Mouse (Mus musculus): ENCODE measurements around the gene Olfr1136.

The Olfr1136 gene

GRCm38 (mm10) chr2:87693847-87694246, at the start of gene Olfr1136:
TSS of gene Olfr1136 (minus strand) at chr2:87693947.
- no peak for DNase-seq (ENCODE audit: low read depth, low spot score)

- no peak for DNase-seq (ENCODE audit: low read depth, low spot score)
Measured at GRCm38 (mm10) chr2:87743452-87743851, 49.7 kb upstream of the Olfr1136 start, which contains the start of gene Olfr1140. TSS of gene Olfr1140 (plus strand) at chr2:87743752.

- no peak for DNase-seq (ENCODE audit: low read depth, low spot score)
Measured at GRCm38 (mm10) chr2:87739878-87740277, 46.1 kb upstream of the Olfr1136 start, which contains the start of gene Olfr1138. TSS of gene Olfr1138 (minus strand) at chr2:87739978.

GRCm38 (mm10) chr2:87713079-87713478, 19.3 kb upstream of the Olfr1136 start, which contains the start of gene Olfr1137:
TSS of gene Olfr1137 (minus strand) at chr2:87713179.
- DNase-seq (ENCODE audit: low read depth, low spot score): no peak

GRCm38 (mm10) chr2:87673564-87673963, 20.2 kb downstream of the Olfr1136 start, which contains the start of gene Olfr1135:
TSS of gene Olfr1135 (minus strand) at chr2:87673664.
- no peak for DNase-seq (ENCODE audit: low read depth, low spot score)

GRCm38 (mm10) chr2:87658360-87658759, 35.4 kb downstream of the Olfr1136 start, which contains the start of gene Olfr1134:
TSS of gene Olfr1134 (minus strand) at chr2:87658460.
- DNase-seq (ENCODE audit: low read depth, low spot score): no peak

- no peak for DNase-seq (ENCODE audit: low read depth, low spot score)
Measured at GRCm38 (mm10) chr2:87647274-87647673, 46.5 kb downstream of the Olfr1136 start, which contains the start of gene Olfr1133. TSS of gene Olfr1133 (minus strand) at chr2:87647374.
